Mouse (Mus musculus) brain, embryonic 14.5 days (tissue): ENCODE measurements at regions not wholly inside any gene's neighbourhood (a gene's known extent, or its start where the extent isn't known, plus 50 kb on each side); places are given as distances from the start of the nearest gene placed in this dataset.

Experiments used
- DNase-seq: peaks from one replicate; pipeline ENCODE4 v3.0.0-alpha.2; 2011; ENCODE audit warnings: low read depth
- CTCF ChIP-seq: fragments of 200-500 bp; IDR thresholded peaks from 2 replicates; pipeline ENCODE4 v1.5.1; 2012; ENCODE audit warnings: inconsistent platforms, mild to moderate bottlenecking, moderate library complexity, borderline replicate concordance; ENCODE audit not compliant: insufficient read depth, insufficient read length; ENCODE audit errors: extremely low read depth
- POLR2A ChIP-seq: fragments of 200-500 bp; IDR thresholded peaks from 2 replicates; pipeline ENCODE4 v1.6.1; 2012; ENCODE audit warnings: mild to moderate bottlenecking, inconsistent platforms, borderline replicate concordance; ENCODE audit not compliant: poor library complexity, insufficient read depth, insufficient read length, severe bottlenecking; ENCODE audit errors: extremely low read depth

DNA sequence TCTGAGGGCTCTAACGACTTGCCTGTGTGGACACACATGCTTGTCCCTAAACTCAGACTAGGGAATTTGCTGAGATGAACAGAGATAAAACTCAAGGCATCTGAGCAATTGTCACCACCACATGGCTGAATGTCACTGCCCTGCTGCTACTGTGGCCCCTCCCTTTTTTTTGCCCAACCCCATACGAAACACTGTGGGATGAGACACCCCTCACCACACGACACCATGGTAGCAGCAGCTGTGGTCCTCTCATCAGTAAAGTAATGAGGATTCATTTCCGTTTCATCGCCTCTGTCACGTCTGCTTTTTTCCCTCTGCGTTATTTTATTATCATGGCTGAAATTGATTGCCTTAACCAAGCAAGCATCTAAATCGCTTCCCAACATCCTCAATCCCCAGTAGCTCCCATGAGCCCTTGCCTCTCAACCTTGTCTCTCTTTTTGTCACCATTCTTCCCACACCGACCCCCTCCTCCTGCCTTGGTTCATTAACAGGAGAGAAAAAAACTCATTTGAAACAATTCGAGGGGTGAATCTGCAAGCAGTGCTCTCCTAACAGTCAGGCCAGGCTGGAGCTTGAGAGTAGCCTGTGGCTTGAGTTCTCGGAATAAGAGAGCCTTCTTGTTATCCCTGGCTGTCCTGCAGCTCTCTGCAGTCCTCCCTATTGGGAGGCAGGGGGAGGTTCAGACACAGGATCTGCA lies 1215.8 kb downstream of the Agbl1 start:
- TF ChIP-seq CTCF: no peak; the same call in 1 of the 2 replicates
- TF ChIP-seq POLR2A: no peak
- DNase-seq: peak; percentile 59

DNA sequence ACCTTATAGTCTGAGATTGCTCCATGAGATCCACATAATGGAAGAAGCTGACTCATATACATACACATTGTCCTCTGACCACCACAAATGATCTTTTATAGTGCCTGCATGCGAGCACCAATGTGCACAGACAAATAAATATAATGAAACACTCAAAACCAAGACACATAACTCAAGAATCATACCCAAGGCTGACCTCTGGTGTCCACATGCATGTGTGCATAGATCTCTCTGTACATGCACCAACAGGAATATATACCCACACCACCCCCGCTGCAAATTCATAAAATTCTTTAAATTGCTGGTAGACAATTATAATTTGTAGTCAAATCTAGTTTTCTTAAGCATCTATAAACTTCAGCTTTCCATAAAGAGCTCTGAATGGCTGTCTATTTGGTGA lies 1211.9 kb downstream of the Agbl1 start:
- DNase-seq: peak; percentile 40
- TF ChIP-seq CTCF (peak; percentile 24; the same call in 1 of the 2 replicates), POLR2A (no peak)

DNA sequence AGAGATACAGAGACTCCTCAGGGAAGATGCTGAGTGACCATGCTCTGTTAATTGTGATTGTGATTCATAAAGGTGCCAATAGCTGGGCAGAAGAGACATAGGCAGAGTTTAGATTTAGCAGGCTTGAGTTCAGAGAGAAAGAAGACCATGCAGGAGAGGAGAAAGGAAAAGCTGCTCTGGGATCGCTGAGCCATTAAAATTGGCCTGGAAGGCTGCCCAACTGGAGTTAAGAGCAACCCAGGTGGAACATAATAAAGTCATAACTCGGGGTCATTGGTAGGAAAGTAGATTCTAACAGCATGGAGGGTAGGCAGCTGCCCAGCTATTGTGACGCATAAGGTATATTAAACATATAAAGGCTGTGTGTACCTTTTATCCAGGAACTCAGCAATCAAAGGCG lies 1183.9 kb downstream of the Agbl1 start:
- TF ChIP-seq POLR2A (no peak), CTCF (no peak)
- peak; percentile 0 for DNase-seq
